Mouse (Mus musculus) limb, embryonic 11.5 days (tissue): Measurements from ENCODE around the gene Tgm3. TPM values are rescaled to one million over a fixed set of nuclear protein-coding genes. Genes with fewer than 3 reads are reported as not detected.

Experiments used
- ATAC-seq: fragments of 200-750 bp; cut with Nextera tagmentation; 2 replicates; pipeline ENCODE4 v1.8.0; 2017; ENCODE audit warnings: low read depth; ENCODE audit not compliant: insufficient number of reproducible peaks, low FRiP score, low TSS enrichment
- DNase-seq: peaks from one replicate; pipeline ENCODE4 v3.0.0-alpha.2; 2015; ENCODE audit warnings: low spot score
- H3K27ac ChIP-seq: fragments of 300-500 bp; sonication (generic); replicated peaks from 2 replicates; pipeline ENCODE4 v1.5.1; 2014; ENCODE audit warnings: low read depth, mild to moderate bottlenecking, low read length
- H3K27me3 ChIP-seq: fragments of 300-500 bp; sonication (generic); 2 replicates; pipeline ENCODE4 v1.6.1; 2014; ENCODE audit warnings: mild to moderate bottlenecking, low read length, mixed read lengths; ENCODE audit not compliant: control insufficient read depth, insufficient read depth
- H3K36me3 ChIP-seq: fragments of 300-500 bp; sonication (generic); 2 replicates; pipeline ENCODE4 v1.6.1; 2014; ENCODE audit warnings: mild to moderate bottlenecking, low read length, moderate library complexity, mixed read lengths; ENCODE audit not compliant: control insufficient read depth, insufficient read depth
- H3K4me1 ChIP-seq: fragments of 300-500 bp; sonication (generic); 2 replicates; pipeline ENCODE4 v1.6.1; 2014; ENCODE audit warnings: low read length, mixed read lengths; ENCODE audit not compliant: control insufficient read depth, insufficient read depth
- H3K4me2 ChIP-seq: fragments of 300-500 bp; sonication (generic); 2 replicates; pipeline ENCODE4 v1.6.1; 2014; ENCODE audit warnings: low read depth, mild to moderate bottlenecking, moderate library complexity; ENCODE audit not compliant: severe bottlenecking
- H3K4me3 ChIP-seq: fragments of 300-500 bp; sonication (generic); 2 replicates; pipeline ENCODE4 v1.5.1; 2014; ENCODE audit warnings: low read depth, low read length
- H3K9ac ChIP-seq: fragments of 300-500 bp; sonication (generic); 2 replicates; pipeline ENCODE4 v1.6.1; 2014; ENCODE audit warnings: mild to moderate bottlenecking, low read length
- H3K9me3 ChIP-seq: fragments of 300-500 bp; sonication (generic); 2 replicates; pipeline ENCODE4 v1.6.1; 2016; ENCODE audit warnings: low read length; ENCODE audit not compliant: control insufficient read depth
- WGBS: fragments of 180-500 bp; shearing (Covaris S2); extraction: QIAGEN DNeasy Blood & Tissue Kit; methylation state at CpG from one replicate; pipeline ENCODE4 v1.1.7; 2014; 5-methylcytosine and 5-hydroxymethylcytosine counted together
- polyA plus RNA-seq: library from polyadenylated mRNA; unstranded; fragments of >200 nt; fragmentation: Nextera tagmentation; extraction: Ambion mirVana; gene quantifications from 2 replicates; pipeline ENCODE4 v1.2.1, GENCODE M21; 2014

Gene Tgm3
- polyA plus RNA-seq, 1 experiment from 2014 or later = 0.12 TPM

DNA sequence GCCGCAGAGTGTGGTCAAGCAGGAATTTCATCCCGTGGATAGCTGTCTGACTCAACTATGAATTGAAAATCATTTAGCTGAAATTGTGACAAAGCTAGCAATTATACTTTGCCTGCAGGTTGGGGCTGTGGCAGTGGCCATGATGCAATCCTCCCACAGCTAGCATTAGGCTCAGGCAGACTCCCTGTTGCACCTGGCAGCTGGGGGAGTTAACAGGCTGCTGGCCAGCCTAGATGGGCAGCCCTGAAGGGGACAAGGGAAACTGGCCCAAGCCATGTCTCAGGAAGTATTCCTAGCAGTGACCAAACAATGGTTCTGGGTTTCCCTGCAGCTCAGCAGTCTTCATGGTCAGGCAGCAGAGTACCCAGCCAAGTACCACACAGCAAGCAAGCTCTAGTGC is 2.8 kb upstream of the Tgm3 start:
- Histone ChIP-seq H3K27ac (no peak overlapping the region), H3K36me3 (no peaks in the 10 kb centered on the region), H3K9ac (no peak overlapping the region), H3K4me3 (no peak overlapping the region), H3K4me1 (no peaks in the 10 kb centered on the region), H3K27me3 (no peaks in the 10 kb centered on the region), H3K9me3 (no peaks in the 10 kb centered on the region), H3K4me2 (no peak overlapping the region)
- 86% methylated on average over 2 of the region's 2 CpGs for WGBS
- DNase-seq (no peak), ATAC-seq (no peak)

DNA sequence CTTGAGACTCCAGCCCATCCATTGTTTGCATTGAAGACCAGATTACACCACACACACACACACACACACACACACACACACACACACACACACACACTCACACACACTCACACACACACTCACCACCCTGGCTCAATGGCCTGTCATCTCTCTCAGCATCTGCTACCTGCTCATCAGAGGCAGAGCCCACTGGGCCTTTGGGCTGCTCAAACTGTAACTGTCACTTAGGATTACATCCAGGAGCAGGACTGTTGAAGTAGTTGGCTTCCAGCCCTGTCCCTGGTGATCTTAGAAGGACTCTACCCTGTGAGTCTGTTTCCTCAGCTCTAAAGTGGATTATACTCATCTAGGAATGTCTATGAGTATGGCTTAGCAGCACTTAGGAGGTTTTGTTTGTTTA is 1.5 kb downstream of the Tgm3 start:
- no peaks in the 10 kb centered on the region for H3K4me1 ChIP-seq
- no peak for ATAC-seq
- no peaks in the 10 kb centered on the region for H3K27me3 ChIP-seq
- no peak overlapping the region for H3K4me2 ChIP-seq
- no peak overlapping the region for H3K27ac ChIP-seq
- no peak overlapping the region for H3K9ac ChIP-seq
- no peaks in the 10 kb centered on the region for H3K9me3 ChIP-seq
- no peaks in the 10 kb centered on the region for H3K36me3 ChIP-seq
- no peak for DNase-seq
- no peak overlapping the region for H3K4me3 ChIP-seq

DNA sequence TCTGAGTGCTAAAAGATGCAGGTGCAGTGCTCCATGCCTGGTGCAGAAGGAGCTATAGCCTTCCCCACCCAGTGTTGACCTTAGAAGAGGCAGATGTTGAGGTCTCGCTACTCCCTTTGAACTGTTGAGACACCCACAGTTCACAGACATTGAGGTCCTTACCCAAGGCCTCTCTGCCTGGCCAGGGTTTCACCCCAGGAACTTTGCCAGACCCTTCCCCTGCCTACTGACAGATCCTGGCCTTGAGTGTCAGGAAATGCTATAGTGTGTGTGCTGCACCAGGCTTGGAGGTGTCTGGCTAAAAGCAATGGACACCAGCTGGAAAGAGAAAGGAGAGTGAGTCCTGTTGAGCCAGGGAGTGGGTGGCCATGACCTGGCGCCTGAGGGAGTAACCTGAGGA is 3.0 kb downstream of the Tgm3 start:
- no peak for DNase-seq
- H3K9ac ChIP-seq = no peak overlapping the region
- no peaks in the 10 kb centered on the region for H3K9me3 ChIP-seq
- H3K4me2 ChIP-seq = no peak overlapping the region
- H3K27ac ChIP-seq = no peak overlapping the region
- no peaks in the 10 kb centered on the region for H3K36me3 ChIP-seq
- no peaks in the 10 kb centered on the region for H3K4me1 ChIP-seq
- H3K27me3 ChIP-seq = no peaks in the 10 kb centered on the region
- 81% methylated on average over 2 of the region's 2 CpGs for WGBS
- no peak for ATAC-seq
- no peak overlapping the region for H3K4me3 ChIP-seq

DNA sequence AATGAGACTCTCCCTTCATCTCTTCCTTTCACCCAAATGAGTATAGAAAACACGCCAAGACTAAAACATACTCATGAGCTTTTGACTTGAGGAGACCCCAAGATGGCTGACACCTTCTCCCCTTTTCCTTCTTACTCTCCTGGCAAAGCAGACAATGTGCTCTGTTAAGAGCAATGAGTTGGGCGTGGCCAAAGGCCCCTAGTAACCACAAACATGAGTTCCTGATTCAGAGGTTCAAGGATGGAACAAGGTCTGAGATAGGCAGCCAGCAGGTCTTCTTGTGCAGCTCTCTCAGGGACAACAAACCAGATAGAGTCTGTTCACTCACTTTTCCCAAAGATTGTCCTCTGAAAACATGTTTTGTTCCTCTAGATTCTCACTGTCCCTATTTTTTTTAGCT is 5.9 kb downstream of the Tgm3 start:
- no peaks in the 10 kb centered on the region for H3K4me1 ChIP-seq
- no peaks in the 10 kb centered on the region for H3K9me3 ChIP-seq
- H3K27ac ChIP-seq = no peak overlapping the region
- H3K36me3 ChIP-seq = no peaks in the 10 kb centered on the region
- ATAC-seq (no peak), DNase-seq (no peak)
- no peak overlapping the region for H3K4me2 ChIP-seq
- WGBS = 82% methylated on average over 2 of the region's 2 CpGs
- H3K4me3 ChIP-seq = no peak overlapping the region
- no peaks in the 10 kb centered on the region for H3K27me3 ChIP-seq
- no peak overlapping the region for H3K9ac ChIP-seq

DNA sequence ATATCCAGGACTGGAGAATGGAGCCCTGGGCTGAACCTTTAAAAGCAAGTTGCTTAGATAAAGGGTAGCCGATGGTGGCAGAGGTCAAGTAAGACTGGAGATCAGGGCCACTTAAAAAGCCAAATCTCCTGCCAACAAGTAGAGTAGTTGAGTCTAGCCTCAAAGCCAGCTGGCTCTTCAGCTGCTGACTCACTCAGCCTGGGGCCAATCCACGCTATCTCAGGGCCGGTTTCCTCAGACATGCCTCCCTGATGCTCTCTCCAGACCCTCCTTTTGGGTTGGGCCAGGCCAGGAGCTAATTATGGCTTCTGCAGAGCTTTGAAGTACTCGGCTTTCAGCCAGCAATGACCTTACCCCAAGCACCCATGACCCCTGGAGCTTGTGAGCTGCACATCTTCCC is 15.7 kb downstream of the Tgm3 start:
- H3K4me1 ChIP-seq = no peaks in the 10 kb centered on the region
- H3K36me3 ChIP-seq = no peaks in the 10 kb centered on the region
- H3K9ac ChIP-seq = no peak overlapping the region
- no peak overlapping the region for H3K27ac ChIP-seq
- WGBS = 51% methylated on average over 4 of the region's 4 CpGs
- H3K27me3 ChIP-seq = no peaks in the 10 kb centered on the region
- no peaks in the 10 kb centered on the region for H3K9me3 ChIP-seq
- no peak overlapping the region for H3K4me2 ChIP-seq
- DNase-seq = no peak
- no peak for ATAC-seq
- H3K4me3 ChIP-seq = no peak overlapping the region

DNA sequence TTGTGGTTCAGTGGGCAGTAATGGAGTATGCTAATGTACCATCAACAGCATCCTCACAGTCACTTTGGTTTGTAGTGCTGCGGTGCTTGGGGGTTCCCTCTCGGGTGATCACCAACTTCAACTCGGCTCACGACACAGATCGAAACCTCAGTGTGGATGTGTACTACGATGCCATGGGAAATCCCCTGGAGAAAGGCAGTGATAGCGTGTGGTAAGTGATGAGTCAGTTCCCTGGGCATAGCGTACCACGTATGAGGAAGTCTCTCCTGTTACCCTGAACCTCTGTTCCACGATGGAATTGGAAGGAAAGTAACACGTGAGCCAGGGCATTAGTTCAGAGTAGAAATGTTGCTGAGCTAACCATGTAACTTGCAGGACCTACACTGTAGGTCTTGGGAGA is 17.7 kb downstream of the Tgm3 start:
- ATAC-seq = no peak
- Histone ChIP-seq H3K9ac (no peak overlapping the region), H3K4me3 (no peak overlapping the region), H3K4me2 (no peak overlapping the region), H3K9me3 (no peaks in the 10 kb centered on the region), H3K27ac (no peak overlapping the region), H3K27me3 (no peaks in the 10 kb centered on the region), H3K36me3 (no peaks in the 10 kb centered on the region), H3K4me1 (no peaks in the 10 kb centered on the region)
- WGBS = 90% methylated on average over 11 of the region's 11 CpGs
- DNase-seq = no peak

DNA sequence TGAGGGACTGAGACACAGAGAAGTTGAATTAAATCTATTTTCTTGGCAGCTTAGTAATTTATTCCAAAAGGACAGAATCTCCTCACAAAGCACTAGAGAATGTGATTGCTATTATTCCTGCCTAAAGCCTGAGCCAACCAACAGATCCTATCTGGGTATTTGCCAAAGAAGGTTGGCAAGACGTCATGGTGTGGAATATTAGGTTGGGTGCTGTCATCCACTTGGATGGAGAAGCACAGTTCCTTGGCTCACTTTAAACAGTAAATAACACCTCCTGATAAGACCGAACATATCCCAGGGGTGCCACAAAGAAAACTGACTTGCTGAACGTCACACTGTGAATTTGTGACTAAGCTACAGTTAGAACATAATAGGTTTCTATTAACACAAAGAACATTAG is 20.5 kb downstream of the Tgm3 start:
- Histone ChIP-seq H3K9ac (no peak overlapping the region), H3K4me2 (no peak overlapping the region), H3K27me3 (no peaks in the 10 kb centered on the region), H3K4me1 (no peaks in the 10 kb centered on the region), H3K9me3 (no peaks in the 10 kb centered on the region), H3K36me3 (no peaks in the 10 kb centered on the region), H3K4me3 (no peak overlapping the region), H3K27ac (no peak overlapping the region)
- DNase-seq (no peak), ATAC-seq (no peak)
- 76% methylated on average over 3 of the region's 3 CpGs for WGBS

DNA sequence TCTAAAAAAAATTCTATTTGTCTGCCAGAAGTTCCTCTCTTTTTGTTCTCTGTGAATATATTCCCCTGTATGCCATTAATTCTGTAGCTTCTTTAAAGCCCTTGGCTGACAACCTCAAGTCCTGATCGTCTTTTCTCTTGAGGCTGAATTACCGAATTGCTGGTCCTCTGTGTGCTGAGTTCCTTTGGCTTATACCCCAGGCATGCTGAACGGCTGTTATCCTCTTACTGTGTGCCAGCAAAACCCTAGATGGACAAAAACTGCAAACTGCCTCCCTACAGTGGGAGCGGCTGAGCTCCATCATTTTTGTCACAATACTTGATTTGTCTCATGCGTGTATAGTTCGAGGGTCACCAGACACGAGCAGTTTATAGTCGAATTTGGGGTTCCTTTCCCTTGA is 24.7 kb downstream of the Tgm3 start:
- Histone ChIP-seq H3K27ac (no peak overlapping the region), H3K27me3 (no peaks in the 10 kb centered on the region), H3K36me3 (no peaks in the 10 kb centered on the region), H3K4me1 (no peaks in the 10 kb centered on the region), H3K9me3 (no peaks in the 10 kb centered on the region), H3K4me2 (no peak overlapping the region), H3K9ac (no peak overlapping the region), H3K4me3 (no peak overlapping the region)
- WGBS = 84% methylated on average over 8 of the region's 8 CpGs
- DNase-seq = no peak
- ATAC-seq = no peak

DNA sequence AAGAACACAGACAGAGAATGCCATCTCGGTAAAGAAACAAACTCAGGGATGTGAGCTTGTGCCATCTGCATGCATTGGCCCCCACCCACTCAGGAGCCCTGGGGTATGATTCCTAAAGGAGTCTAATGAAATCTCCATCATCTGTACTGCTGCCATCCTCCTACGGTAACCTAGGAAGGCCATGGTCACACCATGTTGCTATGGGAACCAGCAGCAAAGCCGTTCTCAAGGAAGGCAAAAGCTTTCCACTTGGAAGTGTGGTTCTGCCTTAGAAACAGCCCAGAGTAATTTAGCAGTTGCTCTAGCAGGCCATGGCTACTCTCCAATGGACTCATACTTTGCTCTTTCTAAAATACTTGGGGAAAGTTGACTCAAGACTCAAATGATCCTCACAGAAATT is 26.8 kb downstream of the Tgm3 start:
- Histone ChIP-seq H3K4me3 (no peak overlapping the region), H3K9me3 (no peaks in the 10 kb centered on the region), H3K4me2 (no peak overlapping the region), H3K4me1 (no peaks in the 10 kb centered on the region), H3K36me3 (no peaks in the 10 kb centered on the region), H3K27ac (no peak overlapping the region), H3K27me3 (no peaks in the 10 kb centered on the region), H3K9ac (no peak overlapping the region)
- DNase-seq (no peak), ATAC-seq (no peak)
- WGBS = 64% methylated on average over 3 of the region's 3 CpGs
